Mouse (Mus musculus) CH12F3 (cell line): Measurements from ENCODE around the gene Siglec1.
"Not testable (repeated sequence)": the region's sequence is repeated elsewhere in the genome, so short reads cannot be mapped to it uniquely, and the experiment has no call there.

Experiments
- in situ Hi-C: fragments of 300-500 bp; cut with MboI; formaldehyde crosslinking; loops from 2 replicates; pipeline ENCODE4 v1.14.3; 2020; ENCODE audit warnings: low sequenced_read_pairs

The Siglec1 gene

DNA sequence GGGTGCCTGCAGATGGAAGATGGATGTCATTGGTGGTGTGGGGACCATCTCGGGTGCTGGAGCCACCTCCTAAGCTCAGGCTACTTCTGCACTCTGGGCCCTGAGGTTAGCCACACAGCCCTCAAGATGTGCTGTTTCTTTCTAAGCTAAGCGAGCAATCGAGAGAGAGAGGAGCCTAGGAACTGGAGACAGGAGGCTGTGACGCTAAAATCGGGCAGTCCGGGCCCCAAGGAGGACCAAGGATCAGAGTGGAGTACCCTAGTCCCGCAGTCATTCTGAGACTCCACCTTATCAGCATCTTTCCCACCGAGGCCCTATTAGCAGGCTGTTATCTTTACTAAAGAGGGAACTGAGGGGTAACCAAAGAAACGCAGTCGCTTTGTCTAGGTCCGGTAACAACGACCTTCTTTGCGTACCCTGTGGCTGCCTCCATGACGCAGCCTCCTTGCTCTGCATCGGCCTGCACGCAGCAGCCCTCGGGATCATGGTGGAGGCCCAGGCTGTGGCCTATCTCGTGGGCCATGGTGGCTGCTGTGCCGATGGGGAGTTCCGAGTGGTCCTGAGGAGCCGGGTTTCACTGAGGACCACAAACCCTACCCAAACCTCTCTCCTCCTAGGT lies 31.8 kb downstream of the Siglec1 start:
- in situ Hi-C loops = no loop called here

DNA sequence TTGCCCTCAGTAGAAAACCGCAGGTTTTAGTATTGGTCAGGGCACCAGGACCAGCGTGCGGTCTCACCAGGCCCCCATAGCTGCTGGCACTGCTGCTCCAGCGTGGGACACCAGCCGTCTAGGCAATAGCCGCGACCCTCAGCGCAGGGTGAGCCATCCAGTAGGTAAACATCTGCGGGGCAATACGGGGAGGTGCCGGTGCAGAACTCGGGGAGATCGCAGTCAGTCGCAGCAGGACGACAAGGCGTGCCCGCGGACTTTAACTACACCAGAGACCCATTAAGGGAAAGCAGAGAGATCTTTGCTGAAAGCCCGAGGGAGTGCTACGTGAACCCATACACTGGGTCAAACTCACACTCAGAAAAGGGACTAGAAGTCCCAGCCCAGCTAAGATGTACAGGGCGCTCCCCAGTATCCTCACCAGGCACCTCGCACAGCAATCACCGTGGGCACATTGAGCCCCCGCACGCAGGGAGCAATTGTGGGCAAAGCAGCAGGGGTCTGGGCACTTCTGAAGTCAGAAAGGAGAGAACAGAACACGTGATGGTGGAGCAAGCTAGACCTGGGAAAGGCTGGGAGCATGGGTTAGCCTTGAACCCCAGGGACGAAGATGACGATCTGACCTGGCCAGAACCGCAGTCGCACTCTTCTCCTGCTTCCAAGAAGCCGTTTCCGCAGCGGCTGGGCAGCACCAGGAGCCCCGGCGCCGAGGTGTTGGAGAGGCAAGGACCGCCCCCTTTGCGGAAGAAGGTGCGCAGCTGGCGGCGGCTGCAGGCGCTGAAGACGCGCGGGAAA lies 32.5 kb downstream of the Siglec1 start:
- in situ Hi-C loops = no loop called here

GRCm38 (mm10) chr2:131052862-131053418 lies 33.6 kb downstream of the Siglec1 start:
- in situ Hi-C loops = no loop called here

DNA sequence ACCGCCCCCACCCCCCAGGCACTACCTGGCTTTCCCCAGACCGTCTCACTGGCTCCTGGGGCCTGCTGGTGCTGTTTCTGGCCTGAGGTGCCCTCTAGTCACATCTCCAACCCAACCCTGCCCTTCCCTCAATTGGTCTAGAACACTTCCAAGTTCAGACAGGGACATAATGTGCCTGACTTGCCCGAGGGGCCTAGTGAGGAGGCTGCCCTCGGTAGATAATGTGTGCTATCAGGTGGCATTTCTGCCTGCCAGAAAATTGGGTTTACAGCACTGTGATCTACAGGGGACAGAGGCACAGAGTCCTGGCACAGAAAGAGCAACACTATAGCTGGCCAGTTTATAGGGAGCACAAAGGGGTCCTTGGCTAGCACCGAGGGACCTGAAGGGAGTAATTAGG lies 34.5 kb downstream of the Siglec1 start:
- in situ Hi-C loops = no loop called here

- in situ Hi-C loops = no loop called here
Measured at GRCm38 (mm10) chr2:131046025-131046424, 40.5 kb downstream of the Siglec1 start.

DNA sequence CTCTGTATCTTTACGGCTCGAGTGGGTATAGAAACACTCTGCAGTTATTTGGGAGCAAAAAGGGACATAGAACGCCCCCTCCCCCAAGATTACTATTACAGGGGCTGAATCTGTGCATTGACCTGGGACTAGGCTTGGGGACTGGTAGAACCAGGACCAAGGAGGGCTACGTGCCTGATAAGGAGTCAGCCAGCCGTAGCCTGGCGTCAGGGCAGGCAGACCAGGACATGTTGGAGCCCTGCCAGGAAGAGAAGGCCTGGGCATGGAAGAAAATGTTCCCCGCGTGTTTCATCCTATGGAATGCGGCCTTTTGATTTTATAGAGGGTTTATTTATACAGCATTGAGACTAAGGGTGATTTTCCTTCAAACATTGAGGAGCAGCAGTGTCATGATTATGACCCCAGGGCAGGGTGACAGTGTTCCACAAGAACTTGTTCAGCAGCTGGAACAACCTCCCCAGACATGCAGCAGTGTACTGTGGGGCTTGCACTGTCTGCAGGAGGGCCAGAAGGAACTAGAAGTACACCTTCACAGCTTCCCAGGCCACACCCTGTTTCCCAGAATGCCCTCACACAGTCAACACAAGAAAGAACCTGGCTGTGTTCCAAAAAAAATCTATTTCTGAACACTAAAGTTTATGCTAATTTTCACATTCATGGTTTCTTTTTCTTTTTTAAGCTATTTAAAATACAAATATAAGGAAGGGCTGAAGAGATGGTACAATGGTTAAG lies 41.4 kb downstream of the Siglec1 start:
- in situ Hi-C loops = no loop called here

DNA sequence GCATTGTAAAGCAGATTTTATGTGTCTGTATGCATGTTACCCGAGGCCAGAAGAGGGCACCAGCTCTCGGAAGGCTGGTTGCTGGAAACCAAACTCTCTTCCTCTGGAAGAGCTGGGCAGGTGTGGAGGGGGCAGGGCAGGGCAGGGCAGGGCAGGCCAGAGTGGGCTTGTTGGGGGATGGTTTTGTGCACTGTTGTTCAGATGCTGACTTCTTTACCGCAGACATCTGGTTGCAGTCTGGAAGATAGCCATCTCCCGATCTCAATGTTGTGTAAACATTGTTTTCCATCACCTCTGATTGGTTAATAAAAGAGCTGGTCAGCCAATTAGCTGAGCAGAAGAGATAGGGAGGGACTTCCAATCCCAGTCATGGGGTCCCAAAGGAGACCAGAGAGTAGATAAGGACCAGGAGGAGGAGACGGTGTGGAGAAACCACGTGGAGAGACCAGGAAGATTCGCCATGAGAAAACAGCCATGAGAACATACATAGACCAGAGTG lies 42.2 kb downstream of the Siglec1 start:
- in situ Hi-C loops = no loop called here

GRCm38 (mm10) chr2:131042988-131043387 lies 43.6 kb downstream of the Siglec1 start, which contains the start of gene Gfra4:
Gfra4 (minus strand) TSS chr2:131043088.
- in situ Hi-C loops = no loop called here

GRCm38 (mm10) chr2:131040854-131041825 lies 45.4 kb downstream of the Siglec1 start:
- in situ Hi-C loops = no loop called here

GRCm38 (mm10) chr2:131038675-131039074 lies 47.9 kb downstream of the Siglec1 start:
- in situ Hi-C loops = no loop called here

DNA sequence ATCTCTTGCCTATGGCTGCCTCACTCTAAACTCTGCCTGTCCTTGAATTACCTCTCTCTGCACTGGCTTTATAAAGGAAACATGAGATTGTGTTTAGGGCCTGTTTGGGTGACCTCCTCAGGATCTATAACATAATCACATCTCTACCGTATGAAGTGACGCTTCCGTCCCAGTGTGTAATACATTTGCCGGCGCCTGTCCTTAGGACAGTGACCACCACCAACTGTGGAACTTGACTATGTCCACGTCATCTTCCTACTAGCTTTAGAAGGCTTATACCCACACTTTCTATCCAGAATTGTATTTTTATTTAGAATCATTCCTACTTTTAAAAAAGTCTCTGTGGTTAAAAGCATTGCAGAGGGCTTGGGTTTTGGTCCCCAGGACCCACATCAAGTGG lies 48.4 kb downstream of the Siglec1 start:
- in situ Hi-C loops = no loop called here

- in situ Hi-C loops = no loop called here
Measured at GRCm38 (mm10) chr2:131037226-131037990, 49.2 kb downstream of the Siglec1 start.

GRCm38 (mm10) chr2:131036757-131037156 lies 49.8 kb downstream of the Siglec1 start:
- in situ Hi-C loops = no loop called here

- in situ Hi-C loops = no loop called here
Measured at GRCm38 (mm10) chr2:131036343-131036742, 50.2 kb downstream of the Siglec1 start.

- in situ Hi-C loops = not testable (repeated sequence)
Measured at GRCm38 (mm10) chr2:131031406-131031805, 55.2 kb downstream of the Siglec1 start.

- in situ Hi-C loops = no loop called here
Measured at GRCm38 (mm10) chr2:131030998-131031397, 55.6 kb downstream of the Siglec1 start.

GRCm38 (mm10) chr2:131030561-131030960 lies 56.0 kb downstream of the Siglec1 start:
- in situ Hi-C loops = no loop called here

- in situ Hi-C loops = no loop called here
Measured at GRCm38 (mm10) chr2:131029065-131029935, 57.3 kb downstream of the Siglec1 start.
